Mouse (Mus musculus): ENCODE measurements at regions not wholly inside any gene's neighbourhood (a gene's known extent, or its start where the extent isn't known, plus 50 kb on each side); places are given as distances from the start of the nearest gene placed in this dataset.
A peak's percentile ranks its signal among the peaks of the same experiment; 100 is the strongest.

DNA sequence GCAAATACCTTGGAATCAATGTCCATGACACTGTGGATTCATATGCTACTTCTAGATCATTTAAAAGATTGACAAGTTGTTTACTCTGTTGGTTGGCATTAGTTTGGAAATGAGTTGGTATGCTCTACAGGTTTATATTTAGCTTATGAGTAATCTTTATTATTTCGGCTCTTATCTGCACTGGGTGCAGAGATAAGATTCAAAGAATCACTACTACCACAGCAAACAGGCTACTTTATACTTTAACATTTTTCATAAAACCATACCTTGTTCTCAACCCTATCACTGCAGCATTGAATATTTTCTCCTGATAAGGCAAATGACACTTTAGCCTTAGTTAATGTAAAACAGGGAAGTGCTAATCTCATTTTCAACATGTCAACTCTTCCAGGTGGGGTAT, 153.7 kb upstream of the Tmem161b start:
- ATAC-seq (ENCODE audit: low FRiP score), result no peak
- Histone ChIP-seq H3K4me3 (no peak overlapping the region), H3K36me3 (no peaks in the 10 kb centered on the region), H3K27me3 (no peaks in the 10 kb centered on the region), H3K9ac (no peak overlapping the region), H3K27ac (no peak overlapping the region), H3K4me1 (replicated peaks) (peaks cover 26% of the 10 kb centered on the region), H3K9me3 (no peaks in the 10 kb centered on the region), H3K4me2 (no peak overlapping the region)
- 94% methylated on average over 1 of the region's 1 CpGs for WGBS

MicroRNAs in the stretch of these regions (microRNA counts, 519-probe panel; counts per million panel counts)
- microRNA mmu-miR-9, result 7,265 counts per million, percentile 100 among the panel's probes with 10 or more counts

Small RNA genes in the stretch of these regions (microRNA-seq; reads per million reads assigned to microRNA genes)
- 3.5 reads per million, percentile 10 among the genes with 10 or more reads in this experiment for gene Mir9-2

Measured in hindbrain, embryonic 13.5 days (tissue).